Mouse (Mus musculus) midbrain, embryonic 13.5 days (tissue): Measurements from ENCODE around the gene Aplnr. TPM values are rescaled to one million over a fixed set of nuclear protein-coding genes. Genes with fewer than 3 reads are reported as not detected.

ENCODE experiments used
- ATAC-seq: fragments of 200-750 bp; cut with Nextera tagmentation; 2 replicates; pipeline ENCODE4 v1.8.0; 2017; ENCODE audit warnings: mild to moderate bottlenecking, moderate TSS enrichment, moderate library complexity
- H3K27ac ChIP-seq: fragments of 300-500 bp; sonication (generic); 2 replicates; pipeline ENCODE4 v1.5.1; 2015; ENCODE audit warnings: inconsistent platforms, mild to moderate bottlenecking, moderate library complexity
- H3K27me3 ChIP-seq: fragments of 300-500 bp; sonication (generic); 2 replicates; pipeline ENCODE4 v1.6.1; 2015; ENCODE audit warnings: mild to moderate bottlenecking, inconsistent platforms
- H3K36me3 ChIP-seq: fragments of 300-500 bp; sonication (generic); 2 replicates; pipeline ENCODE4 v1.6.1; 2015; ENCODE audit warnings: mild to moderate bottlenecking, inconsistent platforms
- H3K4me1 ChIP-seq: fragments of 300-500 bp; sonication (generic); replicated peaks from 2 replicates; pipeline ENCODE4 v1.6.1; 2015; ENCODE audit warnings: inconsistent platforms
- H3K4me2 ChIP-seq: fragments of 300-500 bp; sonication (generic); replicated peaks from 2 replicates; pipeline ENCODE4 v1.6.1; 2015; ENCODE audit warnings: moderate library complexity, mild to moderate bottlenecking, inconsistent platforms
- H3K4me3 ChIP-seq: fragments of 300-500 bp; sonication (generic); replicated peaks from 2 replicates; pipeline ENCODE4 v1.5.1; 2015; ENCODE audit warnings: mild to moderate bottlenecking, inconsistent platforms
- H3K9ac ChIP-seq: fragments of 300-500 bp; sonication (generic); replicated peaks from 2 replicates; pipeline ENCODE4 v1.6.1; 2015; ENCODE audit warnings: mild to moderate bottlenecking, inconsistent platforms
- H3K9me3 ChIP-seq: fragments of 300-500 bp; sonication (generic); 2 replicates; pipeline ENCODE4 v1.6.1; 2016; ENCODE audit warnings: mild to moderate bottlenecking, inconsistent platforms
- WGBS: fragments of 180-500 bp; shearing (Covaris S2); methylation state at CpG from one replicate; pipeline ENCODE4 v1.1.7; 2015; 5-methylcytosine and 5-hydroxymethylcytosine counted together
- polyA plus RNA-seq: library from polyadenylated mRNA; unstranded; fragments of >200 nt; fragmentation: Nextera tagmentation; extraction: Ambion mirVana; gene quantifications from 2 replicates; pipeline ENCODE4 v1.2.1, GENCODE M21; 2015

Aplnr gene
- polyA plus RNA-seq, 1 experiment from 2014 or later: 21.0 TPM

- Histone ChIP-seq H3K4me2 (no peak overlapping the region), H3K9me3 (no peaks in the 10 kb centered on the region)
- 60% methylated on average over 7 of the region's 7 CpGs for WGBS
Observed at GRCm38 (mm10) chr2:85163311-85164047, 27.5 kb downstream of the Aplnr start.

GRCm38 (mm10) chr2:85167624-85168023 lies 31.6 kb downstream of the Aplnr start:
- Histone ChIP-seq H3K4me3 (no peak overlapping the region), H3K36me3 (no peaks in the 10 kb centered on the region), H3K27me3 (no peaks in the 10 kb centered on the region), H3K9ac (no peak overlapping the region), H3K27ac (no peak overlapping the region), H3K9me3 (no peaks in the 10 kb centered on the region), H3K4me2 (no peak overlapping the region), H3K4me1 (no peaks in the 10 kb centered on the region)
- WGBS: 76% methylated on average over 1 of the region's 1 CpGs
- no peak for ATAC-seq

More at GRCm38 (mm10) chr2:85163311-85164047, 27.5 kb downstream of the Aplnr start:
- no peak overlapping the region for H3K9ac ChIP-seq
- H3K4me1 ChIP-seq: peaks cover 19% of the 10 kb centered on the region
- no peak overlapping the region for H3K4me3 ChIP-seq
- no peak overlapping the region for H3K27ac ChIP-seq
- ATAC-seq: no peak
- no peaks in the 10 kb centered on the region for H3K36me3 ChIP-seq
- no peaks in the 10 kb centered on the region for H3K27me3 ChIP-seq

GRCm38 (mm10) chr2:85168327-85168726 lies 32.3 kb downstream of the Aplnr start:
- no peaks in the 10 kb centered on the region for H3K27me3 ChIP-seq
- H3K36me3 ChIP-seq: no peaks in the 10 kb centered on the region
- H3K4me1 ChIP-seq: no peaks in the 10 kb centered on the region
- H3K4me3 ChIP-seq: no peak overlapping the region
- no peak for ATAC-seq
- WGBS: 93% methylated on average over 1 of the region's 1 CpGs
- no peak overlapping the region for H3K27ac ChIP-seq
- H3K4me2 ChIP-seq: no peak overlapping the region
- no peaks in the 10 kb centered on the region for H3K9me3 ChIP-seq
- H3K9ac ChIP-seq: no peak overlapping the region

GRCm38 (mm10) chr2:85172071-85172762 lies 36.2 kb downstream of the Aplnr start:
- no peak overlapping the region for H3K4me3 ChIP-seq
- no peaks in the 10 kb centered on the region for H3K4me1 ChIP-seq
- H3K4me2 ChIP-seq: no peak overlapping the region
- no peak overlapping the region for H3K27ac ChIP-seq
- 73% methylated on average over 3 of the region's 3 CpGs for WGBS
- no peak overlapping the region for H3K9ac ChIP-seq
- H3K36me3 ChIP-seq: no peaks in the 10 kb centered on the region
- H3K27me3 ChIP-seq: no peaks in the 10 kb centered on the region
- ATAC-seq: no peak
- no peaks in the 10 kb centered on the region for H3K9me3 ChIP-seq

GRCm38 (mm10) chr2:85172763-85173103 lies 36.7 kb downstream of the Aplnr start:
- Histone ChIP-seq H3K4me3 (no peak overlapping the region), H3K27me3 (no peaks in the 10 kb centered on the region), H3K4me1 (no peaks in the 10 kb centered on the region), H3K27ac (no peak overlapping the region), H3K9ac (no peak overlapping the region), H3K9me3 (no peaks in the 10 kb centered on the region), H3K36me3 (no peaks in the 10 kb centered on the region), H3K4me2 (no peak overlapping the region)
- WGBS: 82% methylated on average over 2 of the region's 2 CpGs
- no peak for ATAC-seq

GRCm38 (mm10) chr2:85173545-85173944 lies 37.5 kb downstream of the Aplnr start:
- H3K4me2 ChIP-seq: no peak overlapping the region
- no peak overlapping the region for H3K27ac ChIP-seq
- no peaks in the 10 kb centered on the region for H3K27me3 ChIP-seq
- H3K4me1 ChIP-seq: no peaks in the 10 kb centered on the region
- H3K9me3 ChIP-seq: no peaks in the 10 kb centered on the region
- WGBS: 82% methylated on average over 6 of the region's 6 CpGs
- H3K4me3 ChIP-seq: no peak overlapping the region
- no peak overlapping the region for H3K9ac ChIP-seq
- no peaks in the 10 kb centered on the region for H3K36me3 ChIP-seq
- no peak for ATAC-seq

GRCm38 (mm10) chr2:85178139-85178800 lies 42.2 kb downstream of the Aplnr start:
- Histone ChIP-seq H3K27me3 (no peaks in the 10 kb centered on the region), H3K4me1 (no peaks in the 10 kb centered on the region), H3K36me3 (no peaks in the 10 kb centered on the region), H3K9me3 (no peaks in the 10 kb centered on the region), H3K4me3 (no peak overlapping the region), H3K27ac (no peak overlapping the region), H3K9ac (no peak overlapping the region), H3K4me2 (no peak overlapping the region)
- WGBS: 81% methylated on average over 4 of the region's 4 CpGs
- no peak for ATAC-seq

- ATAC-seq: no peak
- H3K27me3 ChIP-seq: no peaks in the 10 kb centered on the region
- H3K4me2 ChIP-seq: no peak overlapping the region
- no peak overlapping the region for H3K4me3 ChIP-seq
- H3K9ac ChIP-seq: no peak overlapping the region
- H3K27ac ChIP-seq: no peak overlapping the region
- 91% methylated on average over 6 of the region's 6 CpGs for WGBS
- H3K36me3 ChIP-seq: peaks cover 9% of the 10 kb centered on the region
- H3K9me3 ChIP-seq: no peaks in the 10 kb centered on the region
- H3K4me1 ChIP-seq: no peaks in the 10 kb centered on the region
Observed at GRCm38 (mm10) chr2:85187582-85188151, 51.6 kb downstream of the Aplnr start.

Other genes with a start within 250 kb of the Aplnr start
- 2.2 and 3.6 TPM in 2 replicates for gene Rtn4rl2, start 249.5 kb upstream of the Aplnr start, polyA plus RNA-seq
- 4.8 and 5.4 TPM in 2 replicates for gene Slc43a3, start 199.6 kb upstream of the Aplnr start, polyA plus RNA-seq
- 0.19 and 0.49 TPM in 2 replicates for gene Prg2, start 155.8 kb upstream of the Aplnr start, polyA plus RNA-seq
- gene Prg3, start 148.0 kb upstream of the Aplnr start, polyA plus RNA-seq: not detected in 2 replicates
- gene Ssrp1, start 99.0 kb upstream of the Aplnr start, polyA plus RNA-seq: 221 and 223 TPM in 2 replicates
- 2.5 and 3.0 TPM in 2 replicates for gene P2rx3, start 98.8 kb upstream of the Aplnr start, polyA plus RNA-seq
- 27.1 and 30.9 TPM in 2 replicates for gene Tnks1bp1, start 88.2 kb upstream of the Aplnr start, polyA plus RNA-seq
- gene Lrrc55, start 61.0 kb downstream of the Aplnr start, polyA plus RNA-seq: 7.0 and 7.6 TPM in 2 replicates
- not detected in 2 replicates for gene Olfr987, start 203.1 kb downstream of the Aplnr start, polyA plus RNA-seq
- not detected in 2 replicates for gene Olfr988, start 227.0 kb downstream of the Aplnr start, polyA plus RNA-seq